Mouse (Mus musculus): ENCODE results near the gene Ank3. TPM values are rescaled to one million over a fixed set of nuclear protein-coding genes. Genes with fewer than 3 reads are reported as not detected.

Gene Ank3
- polyA plus RNA-seq, 1 experiment from 2014 or later, result 38.7 TPM

DNA sequence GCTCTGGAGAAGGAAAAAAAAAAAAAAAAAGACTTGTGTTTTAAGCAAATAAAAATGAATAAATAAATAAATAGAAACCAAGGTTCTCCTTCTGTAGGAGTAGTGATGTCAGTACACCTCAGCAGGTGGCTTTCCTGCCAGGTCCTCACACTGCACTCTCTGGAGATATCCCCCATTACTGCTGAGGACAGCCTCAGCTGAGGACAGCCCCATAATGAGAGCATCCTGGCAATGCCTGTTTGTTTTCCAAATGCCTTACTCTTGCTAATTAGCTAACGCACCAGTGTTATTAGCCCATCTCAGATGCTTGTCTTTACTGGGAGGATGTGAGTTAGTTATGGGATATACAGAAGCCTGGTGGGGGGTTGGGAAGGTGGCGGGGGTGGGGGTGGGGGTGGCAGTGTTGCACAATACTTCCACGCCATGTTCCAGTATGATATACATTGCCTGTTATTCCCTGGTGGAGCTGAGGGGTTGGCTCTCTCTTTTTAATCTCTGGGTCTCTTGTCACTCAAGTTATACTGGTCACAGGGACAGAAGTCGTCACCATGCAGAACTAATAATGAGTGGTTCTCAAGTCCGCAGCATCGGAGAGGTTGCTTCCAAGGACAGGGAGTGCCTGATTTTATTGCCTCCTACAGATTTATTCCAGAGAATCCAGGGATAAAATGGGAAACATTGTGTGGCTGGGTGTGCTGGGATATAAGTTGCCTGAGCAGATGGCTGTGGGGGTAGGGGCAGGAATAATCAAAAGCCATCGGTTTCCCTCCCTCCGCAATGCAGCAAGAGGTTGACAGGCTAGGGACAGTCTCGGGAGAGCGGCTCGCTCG lies 291.8 kb downstream of the Ank3 start:
- 19% methylated on average over 12 of the region's 12 CpGs for WGBS
- Histone ChIP-seq H3K27ac (no peak overlapping the region), H3K4me1 (0 out of 2 replicates have a peak, but pooled peaks cover 8% of the 10 kb centered on the region), H3K9me3 (no peaks in the 10 kb centered on the region), H3K4me3 (no peak overlapping the region), H3K27me3 (no peaks in the 10 kb centered on the region), H3K9ac (no peak overlapping the region), H3K4me2 (replicated peaks) (peak overlapping the region; percentile 22), H3K36me3 (no peaks in the 10 kb centered on the region)
- ATAC-seq (ENCODE audit: insufficient number of reproducible peaks, insufficient read depth, low FRiP score, low TSS enrichment), result 0 out of 2 replicates have a peak, but pooled peaks have one; percentile 41

DNA sequence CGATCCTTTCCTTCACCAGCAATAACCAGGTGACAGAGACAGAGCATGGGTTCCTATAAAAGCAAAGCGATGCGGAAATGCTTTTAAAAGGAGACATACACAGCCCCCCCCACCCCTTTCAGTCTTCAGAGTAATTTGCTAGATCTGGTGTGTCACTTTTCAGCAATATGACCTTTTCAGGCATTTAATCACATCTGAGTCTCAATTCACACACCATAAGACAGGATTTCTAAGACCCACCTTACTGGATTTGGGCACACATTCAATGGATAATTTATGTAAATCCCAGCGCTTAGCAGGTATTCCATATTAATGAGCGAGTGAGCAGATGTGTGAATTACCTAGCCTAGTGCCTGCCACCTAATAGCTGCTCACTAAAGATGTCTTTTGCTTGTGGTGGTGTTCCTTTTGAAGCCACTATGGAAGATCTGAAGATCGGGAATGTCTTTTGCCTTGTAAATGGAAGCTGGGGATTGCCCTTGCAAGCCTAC lies 292.4 kb downstream of the Ank3 start:
- Histone ChIP-seq H3K9me3 (no peaks in the 10 kb centered on the region), H3K4me3 (no peak overlapping the region), H3K9ac (no peak overlapping the region), H3K27ac (no peak overlapping the region), H3K36me3 (no peaks in the 10 kb centered on the region), H3K27me3 (no peaks in the 10 kb centered on the region), H3K4me2 (replicated peaks) (peak overlapping the region; percentile 22), H3K4me1 (0 out of 2 replicates have a peak, but pooled peaks cover 9% of the 10 kb centered on the region)
- whole genome bisulfite sequencing, result 33% methylated on average over 6 of the region's 6 CpGs
- ATAC-seq (ENCODE audit: insufficient number of reproducible peaks, insufficient read depth, low FRiP score, low TSS enrichment), result no peak

DNA sequence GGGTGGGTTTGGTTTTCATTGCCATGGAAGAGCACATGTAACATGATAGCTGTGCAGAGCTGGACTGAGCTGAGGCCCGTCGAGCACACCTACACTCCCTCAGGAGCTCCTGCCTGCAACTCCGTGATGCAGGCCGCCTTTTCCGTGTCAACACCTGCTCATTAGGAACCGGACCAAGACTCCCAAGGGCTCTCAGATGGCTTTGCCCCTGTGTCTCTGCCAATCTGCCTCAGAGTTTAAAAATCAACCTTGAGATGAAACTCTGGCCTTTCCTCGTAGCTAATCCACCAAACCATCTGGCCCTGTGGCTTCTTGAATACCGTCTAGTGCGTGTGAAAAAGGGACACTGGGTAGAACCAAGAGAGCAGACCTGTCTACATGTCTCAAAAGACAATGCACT lies 297.4 kb downstream of the Ank3 start:
- ATAC-seq (ENCODE audit: insufficient number of reproducible peaks, insufficient read depth, low FRiP score, low TSS enrichment), result no peak
- H3K9ac ChIP-seq, result no peak overlapping the region
- H3K36me3 ChIP-seq, result no peaks in the 10 kb centered on the region
- no peak overlapping the region for H3K4me3 ChIP-seq
- no peaks in the 10 kb centered on the region for H3K27me3 ChIP-seq
- H3K4me2 ChIP-seq (replicated peaks), result no peak overlapping the region
- no peak overlapping the region for H3K27ac ChIP-seq
- H3K9me3 ChIP-seq, result no peaks in the 10 kb centered on the region
- 54% methylated on average over 9 of the region's 9 CpGs for WGBS
- H3K4me1 ChIP-seq, result peaks cover 8% of the 10 kb centered on the region; the same call in 1 of the 2 replicates

DNA sequence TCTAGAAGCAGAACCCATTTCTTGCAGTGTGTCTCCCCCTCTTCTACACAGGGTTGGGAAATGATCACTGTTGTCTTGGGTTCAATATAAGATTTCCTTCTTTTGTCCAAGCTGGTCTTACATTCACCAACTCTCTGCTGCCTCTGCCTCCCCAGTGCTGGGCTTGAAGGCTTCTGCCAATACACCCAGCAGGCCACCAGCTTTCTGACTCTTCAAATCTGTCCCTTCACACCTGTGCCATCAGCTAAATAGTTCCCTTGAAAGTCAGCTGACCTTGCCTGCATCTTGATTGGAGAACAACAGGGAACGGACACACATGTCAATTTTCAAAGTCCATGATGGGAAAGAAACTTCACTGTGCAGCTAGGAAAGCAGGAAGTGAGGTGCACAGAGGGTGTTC lies 300.1 kb downstream of the Ank3 start:
- 93% methylated on average over 1 of the region's 1 CpGs for WGBS
- H3K9ac ChIP-seq, result no peak overlapping the region
- H3K27me3 ChIP-seq, result no peaks in the 10 kb centered on the region
- H3K36me3 ChIP-seq, result no peaks in the 10 kb centered on the region
- H3K4me2 ChIP-seq (replicated peaks), result no peak overlapping the region
- no peaks in the 10 kb centered on the region for H3K9me3 ChIP-seq
- H3K27ac ChIP-seq, result no peak overlapping the region
- ATAC-seq (ENCODE audit: insufficient number of reproducible peaks, insufficient read depth, low FRiP score, low TSS enrichment), result no peak
- peaks cover 8% of the 10 kb centered on the region; the same call in 1 of the 2 replicates for H3K4me1 ChIP-seq
- no peak overlapping the region for H3K4me3 ChIP-seq

DNA sequence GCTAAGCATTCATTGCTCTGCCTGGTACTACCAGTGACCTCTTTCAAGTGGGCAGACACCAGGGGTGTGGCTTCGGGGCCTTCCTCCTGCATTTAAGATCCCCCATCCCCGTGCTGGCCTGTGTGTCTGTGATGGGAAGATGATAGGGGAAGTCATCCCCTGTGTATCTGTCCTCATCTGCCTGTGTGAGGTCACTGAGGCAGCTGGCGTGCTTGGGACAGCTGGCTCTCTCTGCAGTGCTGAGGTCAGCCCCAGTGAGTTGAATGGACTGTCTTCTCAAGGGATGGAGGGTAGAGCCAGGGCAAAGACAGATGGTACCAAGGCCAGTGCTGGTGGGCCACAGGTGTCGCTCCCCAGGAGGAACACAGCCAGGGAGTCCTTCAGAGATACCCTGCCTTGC lies 302.7 kb downstream of the Ank3 start:
- Histone ChIP-seq H3K4me2 (replicated peaks) (no peak overlapping the region), H3K4me1 (peaks cover 12% of the 10 kb centered on the region; the same call in 1 of the 2 replicates), H3K9me3 (no peaks in the 10 kb centered on the region), H3K27me3 (no peaks in the 10 kb centered on the region), H3K36me3 (no peaks in the 10 kb centered on the region), H3K27ac (no peak overlapping the region), H3K9ac (no peak overlapping the region), H3K4me3 (no peak overlapping the region)
- 60% methylated on average over 4 of the region's 4 CpGs for WGBS
- 0 out of 2 replicates have a peak, but pooled peaks have one; percentile 19 for ATAC-seq (ENCODE audit: insufficient number of reproducible peaks, insufficient read depth, low FRiP score, low TSS enrichment)

DNA sequence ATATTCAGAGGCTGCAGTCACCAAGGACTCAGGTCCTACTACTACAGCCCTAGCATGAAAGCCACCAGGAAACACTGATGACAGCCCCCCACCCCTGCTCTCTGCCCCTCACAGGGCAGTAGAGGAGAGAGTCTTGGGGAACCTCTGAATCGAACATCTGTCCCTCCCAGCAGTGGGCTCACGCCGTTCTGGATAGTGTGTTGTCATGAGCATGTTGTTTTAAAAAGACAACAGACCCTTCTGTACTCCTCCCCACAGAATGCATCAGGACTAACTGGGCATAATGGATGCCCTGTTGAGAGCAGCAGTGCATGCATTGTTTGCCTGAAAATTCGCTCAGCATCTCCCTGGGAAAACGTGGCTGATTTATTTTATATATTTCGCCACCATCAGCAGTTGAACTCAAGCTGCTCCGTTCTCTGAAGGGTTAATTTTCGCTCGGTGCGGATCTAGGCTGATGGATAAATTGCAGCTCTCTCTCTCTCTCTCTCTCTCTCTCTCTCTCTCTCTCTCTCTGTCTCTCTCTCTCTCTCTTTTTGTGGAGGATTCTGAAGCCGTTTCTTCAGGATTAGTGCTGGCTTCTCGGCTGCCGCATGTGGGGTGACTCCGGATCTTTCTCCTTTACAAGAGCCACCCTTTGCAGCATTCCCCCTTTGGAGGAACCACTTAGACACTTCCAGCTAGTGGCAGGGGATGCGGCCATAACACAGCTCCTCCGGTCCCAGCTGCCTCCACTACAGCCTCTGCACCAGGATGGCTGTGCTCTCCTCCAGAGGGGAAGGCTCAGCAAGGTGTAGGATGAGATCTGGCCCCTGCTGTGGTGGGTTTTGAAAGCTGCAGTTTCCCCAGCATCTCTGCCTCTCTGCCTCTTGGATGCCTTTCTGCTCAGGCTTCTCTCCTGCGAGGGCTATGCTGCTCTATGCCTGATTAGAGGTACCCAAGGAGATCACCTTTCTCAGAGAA lies 307.5 kb downstream of the Ank3 start:
- Histone ChIP-seq H3K36me3 (no peaks in the 10 kb centered on the region), H3K27ac (peak overlapping the region; percentile 60; the same call in 1 of the 2 replicates), H3K27me3 (no peaks in the 10 kb centered on the region), H3K9me3 (no peaks in the 10 kb centered on the region), H3K4me3 (peak overlapping the region; percentile 33), H3K4me1 (peaks cover 22% of the 10 kb centered on the region), H3K4me2 (replicated peaks) (peak overlapping the region; percentile 64), H3K9ac (peak overlapping the region; percentile 27)
- ATAC-seq (ENCODE audit: insufficient number of reproducible peaks, insufficient read depth, low FRiP score, low TSS enrichment), result 0 out of 2 replicates have a peak, but pooled peaks have one; percentile 30
- WGBS, result 4% methylated on average over 17 of the region's 17 CpGs

DNA sequence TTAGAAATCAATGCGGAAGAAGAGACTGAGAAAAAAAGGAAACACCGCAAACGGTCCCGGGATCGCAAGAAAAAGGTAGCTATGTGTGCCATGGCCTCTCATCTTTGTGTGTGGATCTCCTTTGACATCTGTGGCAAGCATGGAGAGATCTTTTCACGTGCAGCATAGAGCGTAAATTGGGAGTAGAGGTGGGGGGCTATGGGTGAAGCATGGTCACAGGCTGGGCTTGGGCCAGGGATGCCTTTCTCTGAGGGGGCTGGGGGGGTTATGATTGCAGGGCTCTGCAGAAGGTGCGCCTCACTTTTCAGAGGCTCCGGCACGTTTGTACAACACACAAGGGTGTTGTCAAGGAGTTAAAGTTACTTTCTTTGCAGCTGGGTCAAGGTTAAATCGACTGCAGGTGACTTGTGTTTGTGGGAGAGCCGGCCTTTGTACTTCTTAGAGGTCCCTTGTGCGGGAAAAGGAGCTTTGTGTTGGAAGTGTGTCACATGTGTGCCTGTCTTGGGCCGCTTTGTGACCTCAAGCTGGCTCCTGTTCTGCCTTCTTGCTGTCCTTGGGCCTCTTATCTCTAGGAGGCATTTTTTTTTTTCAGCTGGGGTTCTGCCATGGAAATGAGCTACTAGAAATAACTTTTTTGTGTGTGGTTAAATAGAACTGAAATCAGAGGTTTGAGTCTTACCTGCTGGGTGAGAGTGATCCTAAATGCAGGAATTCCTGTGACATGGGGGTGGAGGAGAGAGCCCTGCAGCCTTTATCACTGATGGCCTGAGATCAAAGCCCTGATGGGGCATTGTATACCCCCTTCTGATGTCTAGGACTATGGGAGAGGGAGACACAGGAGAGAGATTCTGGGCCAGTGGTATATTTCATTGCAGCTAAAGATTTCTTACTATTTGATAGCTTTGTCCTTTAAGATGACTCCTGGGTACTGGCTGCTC lies 308.5 kb downstream of the Ank3 start:
- 20% methylated on average over 14 of the region's 14 CpGs for WGBS
- Histone ChIP-seq H3K4me1 (peaks cover 22% of the 10 kb centered on the region), H3K9ac (peak overlapping the region; percentile 27; the same call in 1 of the 2 replicates), H3K4me3 (peak overlapping the region; percentile 33), H3K9me3 (no peaks in the 10 kb centered on the region), H3K27ac (peak overlapping the region; percentile 60; the same call in 1 of the 2 replicates), H3K27me3 (no peaks in the 10 kb centered on the region), H3K36me3 (no peaks in the 10 kb centered on the region), H3K4me2 (replicated peaks) (peak overlapping the region; percentile 64)
- ATAC-seq (ENCODE audit: insufficient number of reproducible peaks, insufficient read depth, low FRiP score, low TSS enrichment), result no peak

DNA sequence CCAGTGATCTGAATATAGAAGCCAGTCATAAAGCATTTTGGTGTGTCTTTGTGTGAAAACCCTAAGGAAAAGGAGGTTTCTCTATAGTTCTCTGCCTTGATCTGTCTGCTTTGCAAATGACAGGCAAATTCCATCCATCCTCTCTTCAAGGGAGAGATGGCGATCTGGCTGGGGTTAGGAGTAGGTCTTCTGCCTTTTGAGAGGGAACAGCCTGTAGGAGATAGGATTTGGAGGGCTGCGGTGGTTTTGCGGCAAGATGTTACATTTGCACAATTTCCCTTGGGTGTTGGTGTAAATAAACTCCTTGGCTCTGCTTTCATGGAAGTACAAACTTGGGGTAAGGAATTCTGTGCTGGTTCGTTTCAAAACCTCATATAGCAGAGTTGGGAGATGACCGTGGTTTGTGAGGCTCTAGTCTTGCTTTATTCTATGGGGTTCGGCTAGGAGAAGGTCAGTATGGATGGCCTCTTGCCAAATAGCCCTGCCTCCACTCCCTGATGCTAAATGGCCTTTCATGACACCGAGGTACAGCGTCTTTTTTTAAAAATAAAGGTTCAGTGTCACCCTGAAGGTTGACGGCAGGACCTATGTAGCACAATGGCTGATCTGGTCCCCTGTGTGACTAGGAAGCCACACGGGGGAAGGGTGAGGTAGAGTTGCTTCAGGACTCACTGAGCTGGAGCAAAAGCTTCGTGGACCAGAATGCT lies 309.4 kb downstream of the Ank3 start:
- 80% methylated on average over 11 of the region's 11 CpGs for WGBS
- H3K4me1 ChIP-seq, result peaks cover 22% of the 10 kb centered on the region

DNA sequence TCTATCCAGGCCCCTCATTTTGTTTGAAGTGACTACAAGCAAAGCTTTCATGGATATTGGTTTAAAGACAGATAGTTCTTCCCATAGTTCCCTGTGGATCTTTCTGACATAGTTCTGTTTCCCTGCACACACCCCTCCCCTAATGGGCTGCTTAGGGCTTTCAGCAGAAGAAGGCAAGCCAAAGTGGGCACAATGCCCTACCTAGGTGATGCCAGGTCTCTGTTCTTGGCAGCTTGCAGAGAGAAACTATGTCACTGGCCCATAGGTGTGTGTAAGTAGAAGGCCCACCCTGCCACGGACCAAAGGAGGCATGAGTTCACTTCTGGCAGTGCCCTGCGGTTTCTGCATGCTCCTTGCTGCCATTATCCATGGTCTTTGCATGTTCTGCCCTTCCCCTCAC lies 311.1 kb downstream of the Ank3 start:
- Histone ChIP-seq H3K4me3 (no peak overlapping the region), H3K4me1 (peaks cover 22% of the 10 kb centered on the region), H3K27ac (no peak overlapping the region), H3K9ac (no peak overlapping the region), H3K27me3 (no peaks in the 10 kb centered on the region), H3K9me3 (no peaks in the 10 kb centered on the region), H3K36me3 (no peaks in the 10 kb centered on the region), H3K4me2 (replicated peaks) (no peak overlapping the region)
- WGBS, result 87% methylated on average over 2 of the region's 2 CpGs
- no peak for ATAC-seq (ENCODE audit: insufficient number of reproducible peaks, insufficient read depth, low FRiP score, low TSS enrichment)

More for the DNA sequence above, 309.4 kb downstream of the Ank3 start:
- no peaks in the 10 kb centered on the region for H3K9me3 ChIP-seq
- H3K4me2 ChIP-seq (replicated peaks), result no peak overlapping the region
- no peak overlapping the region for H3K4me3 ChIP-seq
- H3K27me3 ChIP-seq, result no peaks in the 10 kb centered on the region
- no peak overlapping the region for H3K9ac ChIP-seq
- H3K36me3 ChIP-seq, result no peaks in the 10 kb centered on the region
- no peak for ATAC-seq (ENCODE audit: insufficient number of reproducible peaks, insufficient read depth, low FRiP score, low TSS enrichment)
- H3K27ac ChIP-seq, result no peak overlapping the region

DNA sequence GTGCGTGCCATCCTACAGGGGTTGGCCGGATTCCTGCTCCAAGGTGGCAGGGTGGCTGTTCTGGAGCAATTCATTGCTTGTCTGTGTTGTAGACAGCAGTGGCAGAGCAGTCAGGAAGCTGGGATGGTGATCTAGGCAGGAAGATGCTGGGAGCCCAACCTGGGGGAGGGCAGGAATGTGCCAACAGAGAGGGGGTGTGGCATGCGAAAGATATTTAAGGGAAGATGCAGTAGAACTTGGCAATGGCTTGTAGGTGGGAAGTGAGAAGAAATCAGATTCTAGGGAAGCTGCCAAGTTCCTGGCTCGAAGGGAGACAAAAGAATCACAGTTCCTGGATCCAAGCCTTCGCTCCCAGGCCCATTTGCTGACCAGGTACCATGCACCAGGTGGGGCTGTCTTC lies 312.2 kb downstream of the Ank3 start:
- 91% methylated on average over 5 of the region's 5 CpGs for WGBS
- no peak overlapping the region for H3K4me2 ChIP-seq (replicated peaks)

More for the DNA sequence above, 312.2 kb downstream of the Ank3 start:
- Histone ChIP-seq H3K27me3 (no peaks in the 10 kb centered on the region), H3K9ac (no peak overlapping the region), H3K4me3 (no peak overlapping the region), H3K4me1 (peaks cover 18% of the 10 kb centered on the region), H3K27ac (no peak overlapping the region), H3K9me3 (no peaks in the 10 kb centered on the region), H3K36me3 (no peaks in the 10 kb centered on the region)
- ATAC-seq (ENCODE audit: insufficient number of reproducible peaks, insufficient read depth, low FRiP score, low TSS enrichment), result no peak
